Mouse (Mus musculus) stomach, postnatal 0 days (tissue): ENCODE measurements at regions not wholly inside any gene's neighbourhood (a gene's known extent, or its start where the extent isn't known, plus 50 kb on each side); places are given as distances from the start of the nearest gene placed in this dataset.

ENCODE experiments used
- CTCF ChIP-seq: IDR thresholded peaks from 2 replicates; pipeline ENCODE4 v1.5.1; 2016; ENCODE audit warnings: antibody characterized with exemption, low read depth, mild to moderate bottlenecking, moderate library complexity
- EP300 ChIP-seq: optimal IDR thresholded peaks from 2 replicates; pipeline ENCODE3; 2016; ENCODE audit warnings: antibody characterized with exemption

DNA sequence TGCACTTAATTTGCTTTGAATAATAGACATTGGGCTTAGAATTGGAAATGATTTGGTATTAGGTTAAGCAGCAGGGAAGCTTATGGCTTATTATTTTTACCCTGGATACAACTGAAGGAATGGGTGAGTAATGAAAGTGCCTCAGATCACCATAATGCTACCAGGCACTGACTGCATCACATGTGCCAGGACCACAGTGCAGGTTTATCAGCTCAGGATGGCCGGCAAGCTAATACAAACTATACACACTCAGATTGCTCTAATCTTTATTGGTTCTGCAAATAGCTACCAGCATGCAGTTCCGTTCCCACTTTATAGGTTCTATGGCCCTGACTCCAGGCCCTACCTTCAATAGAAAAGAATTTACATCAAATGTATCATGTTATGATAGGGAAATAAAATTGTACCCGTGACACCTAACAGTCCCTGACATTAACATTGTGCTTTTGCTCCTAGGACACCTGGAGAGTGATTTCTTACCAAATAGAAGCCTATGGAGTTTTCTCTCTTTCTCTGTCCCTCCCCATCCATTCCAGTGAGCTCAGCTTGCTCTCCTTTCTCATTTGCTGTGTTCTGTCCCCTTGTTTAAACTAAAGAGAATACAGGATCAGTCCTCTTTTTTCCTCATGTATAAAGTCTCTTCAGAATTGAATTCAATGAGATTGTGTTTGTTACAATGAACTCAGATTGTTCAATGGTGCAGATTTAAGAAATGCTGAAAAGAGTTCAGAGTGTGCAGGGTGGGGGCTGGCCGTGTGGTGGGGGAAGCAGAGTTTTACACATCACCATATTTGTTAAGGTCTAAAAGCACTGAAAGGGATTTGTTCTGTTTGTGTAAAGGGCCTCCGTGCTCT, 121.3 kb upstream of the BC052040 start:
- no peak for TF ChIP-seq CTCF
- no peak for TF ChIP-seq EP300
